Mouse (Mus musculus): ENCODE measurements around the gene Kpna1.

Gene Kpna1

GRCm38 (mm10) chr16:36071450-36072379 lies 93.2 kb downstream of the Kpna1 start, which contains the start of the genes Fam162a and Ccdc58:
TSS of gene Fam162a (minus strand) at chr16:36071594.
TSS of gene Ccdc58 (plus strand) at chr16:36071685.
- peak; percentile 94 for DNase-seq

- DNase-seq, result no peak
These were observed 94.0 kb downstream of the Kpna1 start for GRCm38 (mm10) chr16:36072410-36073011.

GRCm38 (mm10) chr16:36074772-36075171 lies 96.2 kb downstream of the Kpna1 start:
- no peak for DNase-seq

GRCm38 (mm10) chr16:36079916-36080315 lies 101.4 kb downstream of the Kpna1 start:
- no peak for DNase-seq

All from right cerebral cortex, adult 18-20 months (tissue).